Mouse (Mus musculus) right cerebral cortex, postnatal 4 days (tissue): ENCODE data around the gene Rcsd1.
A peak's percentile ranks its signal among the peaks of the same experiment; 100 is the strongest.

ENCODE experiments used
- DNase-seq: peaks from one replicate; pipeline ENCODE4 v3.0.0-alpha.2; 2022

Rcsd1 gene

DNA sequence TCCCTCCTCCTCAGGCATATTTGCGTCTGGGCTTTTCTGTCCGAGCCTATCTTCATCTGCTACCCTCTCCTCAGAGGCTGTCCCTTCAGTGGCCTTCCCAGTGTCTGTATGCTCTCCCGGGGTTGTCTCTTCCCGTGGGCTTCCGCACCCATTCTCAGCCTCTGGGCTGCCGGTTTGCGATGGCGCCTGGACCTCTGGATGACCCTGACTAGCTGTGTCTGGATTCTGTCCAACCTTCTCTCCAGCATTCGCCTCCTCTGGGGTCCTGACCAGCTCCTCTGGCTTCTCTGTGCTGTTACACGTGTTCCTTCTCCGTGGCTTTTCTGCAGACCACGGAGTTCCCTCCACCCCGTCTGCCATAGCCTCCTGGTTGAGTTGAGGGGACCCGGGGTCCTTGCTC, 54.1 kb downstream of the Rcsd1 start:
- DNase-seq = no peak

DNA sequence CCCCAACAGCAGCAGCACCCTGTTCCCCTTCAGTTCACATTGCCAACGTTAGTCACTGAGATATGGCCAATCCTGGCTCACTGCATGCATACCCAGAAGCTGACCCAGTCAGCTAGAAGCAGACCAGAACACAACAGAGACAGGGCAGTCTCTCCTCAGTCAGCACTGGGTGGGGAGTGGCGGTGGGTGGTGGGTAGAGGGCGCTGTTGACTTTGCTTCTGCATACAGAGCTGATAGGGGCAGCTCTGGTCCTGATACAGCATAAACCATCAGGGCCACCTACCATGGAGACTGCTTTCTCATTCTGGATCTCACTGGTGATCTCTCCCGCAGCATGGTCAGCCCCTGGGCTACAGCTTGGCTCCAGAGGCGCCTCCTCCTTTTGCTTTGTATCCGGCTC, 54.5 kb downstream of the Rcsd1 start:
- DNase-seq = no peak

DNA sequence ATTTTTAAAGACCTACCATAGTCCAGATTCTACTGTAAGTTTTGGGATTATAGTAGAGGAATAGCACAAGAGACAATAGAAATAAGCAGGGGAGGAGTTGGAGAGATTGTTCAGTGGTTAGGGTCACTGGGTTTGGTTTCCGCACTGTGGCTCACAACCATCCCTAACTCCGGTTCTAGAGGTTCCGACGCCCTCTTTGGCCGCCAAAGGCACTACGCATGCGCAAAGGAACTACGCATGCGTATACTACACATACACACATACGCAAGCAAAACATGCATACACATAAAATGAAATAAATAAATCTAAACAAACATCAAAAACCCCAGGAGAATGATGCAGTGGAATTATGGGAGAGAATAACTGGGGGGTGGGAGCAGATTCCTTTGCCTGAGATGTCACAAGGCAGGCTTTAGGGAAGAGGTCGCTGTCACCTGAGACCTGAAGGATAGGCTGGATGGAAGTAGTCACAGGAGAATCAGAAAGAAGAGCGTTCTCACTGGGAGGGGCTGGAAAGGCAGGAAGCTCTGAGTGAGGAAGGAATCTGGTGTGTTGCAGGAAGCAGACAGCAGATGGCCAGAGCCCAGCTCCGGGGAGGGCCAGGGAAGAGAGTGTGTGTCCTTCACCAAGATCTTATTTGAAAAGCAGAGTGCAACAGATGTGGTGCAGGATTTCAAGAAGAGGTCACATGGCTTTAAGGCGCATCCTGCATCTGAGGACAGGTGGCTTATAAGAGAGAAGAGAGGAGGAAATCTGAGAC, 56.3 kb downstream of the Rcsd1 start:
- no peak for DNase-seq

DNA sequence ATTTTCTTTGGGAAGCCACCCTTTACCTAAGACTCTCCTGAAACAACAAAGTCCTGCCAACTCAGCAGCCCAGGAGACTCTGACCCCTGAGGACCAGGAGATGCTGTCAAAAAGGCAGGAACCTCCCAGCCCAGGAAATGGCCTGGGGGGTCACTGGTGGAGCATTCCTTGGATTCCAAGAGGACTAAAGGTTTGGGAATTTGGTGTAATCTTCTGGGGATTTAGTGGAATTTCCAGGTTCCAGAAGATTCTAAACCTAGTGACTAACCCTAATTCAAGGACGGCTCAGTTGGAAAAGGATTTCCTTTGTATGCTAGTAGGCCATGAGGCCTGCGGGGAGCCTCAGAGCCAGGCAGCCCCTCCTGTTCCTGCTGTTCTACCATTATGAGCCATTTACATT, 57.0 kb downstream of the Rcsd1 start:
- no peak for DNase-seq

DNA sequence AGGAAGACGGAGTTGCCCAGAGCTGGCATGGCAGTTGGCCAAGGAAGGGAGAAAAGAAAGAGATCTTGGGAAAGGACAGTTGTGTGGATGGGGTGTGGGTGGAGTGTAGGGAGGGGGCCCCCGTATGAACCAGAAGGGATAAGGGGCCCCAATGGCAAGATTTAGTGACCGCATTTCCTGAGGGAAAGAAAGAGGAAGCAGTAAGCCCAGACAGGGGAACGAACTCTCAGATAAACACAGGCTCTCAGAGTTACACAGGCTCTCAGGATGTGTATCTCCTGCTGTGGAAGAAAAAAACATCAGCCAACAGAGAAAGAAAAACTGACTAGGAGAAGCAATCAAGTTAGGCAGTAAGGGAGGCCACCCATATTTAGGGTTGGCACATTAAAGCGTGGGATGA, 58.4 kb downstream of the Rcsd1 start:
- no peak for DNase-seq

DNA sequence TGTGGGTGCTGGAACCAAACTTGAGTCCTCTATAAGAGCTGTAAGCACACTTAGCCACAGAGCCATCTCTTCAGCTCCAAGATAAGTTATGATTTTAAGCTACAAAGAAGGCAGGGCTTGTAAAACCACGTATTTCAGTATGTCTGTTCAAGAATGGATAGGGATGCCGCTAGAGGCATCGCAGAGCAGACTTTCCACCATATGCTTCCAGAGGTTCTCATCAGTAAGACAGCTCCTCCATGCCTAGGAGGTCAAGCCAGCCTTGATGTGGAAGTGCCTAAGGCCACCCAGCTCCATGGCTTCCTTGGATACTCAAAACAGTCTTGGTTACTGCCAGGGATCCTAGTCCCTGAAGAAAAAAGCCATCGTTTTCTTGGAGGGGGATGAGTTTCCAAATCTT, 64.5 kb downstream of the Rcsd1 start:
- no peak for DNase-seq

DNA sequence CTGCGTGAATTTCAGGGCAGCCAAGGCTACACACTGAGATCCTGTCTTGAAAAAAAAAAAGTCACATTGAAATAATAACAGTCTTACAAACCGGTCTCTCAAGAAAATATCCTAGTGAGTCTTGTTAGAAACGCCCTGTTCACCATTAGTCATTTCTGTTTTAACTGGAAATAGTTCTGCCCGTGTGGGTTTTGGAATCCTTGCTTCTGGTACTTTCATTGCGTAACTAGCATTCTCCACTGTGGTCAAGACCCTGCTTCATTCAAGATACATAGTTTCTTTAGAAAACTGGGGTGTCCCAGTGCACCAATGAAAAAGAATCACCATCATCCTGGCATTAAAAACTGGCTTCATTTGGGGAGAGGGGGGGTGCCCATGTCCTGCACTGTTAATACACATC, 65.8 kb downstream of the Rcsd1 start:
- no peak for DNase-seq

DNA sequence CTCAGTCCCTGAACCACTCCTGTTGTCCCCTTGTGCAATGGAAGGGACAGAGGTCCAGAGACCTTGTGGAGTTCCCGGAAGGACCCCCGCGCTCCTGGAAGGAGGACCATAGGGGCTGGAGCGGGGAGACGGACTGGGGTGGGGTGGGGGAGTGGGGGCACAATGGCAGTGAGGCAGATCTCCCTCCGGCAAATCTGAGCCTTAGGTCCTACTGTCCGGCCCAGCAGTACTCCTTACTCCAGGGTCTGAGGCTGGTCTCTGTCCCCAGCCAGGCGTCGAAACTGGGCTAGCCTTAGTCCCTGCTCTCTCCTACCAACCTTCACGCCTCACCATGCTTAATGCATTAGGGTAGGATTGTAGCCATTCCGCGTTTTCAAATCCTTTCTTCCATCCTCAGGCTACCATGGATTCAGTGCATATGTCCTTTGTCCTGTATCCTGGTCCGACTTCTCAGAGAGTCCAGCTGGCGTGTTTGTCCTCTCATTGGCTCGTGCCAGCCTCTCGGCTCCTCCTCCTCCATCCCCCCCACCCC, 66.7 kb downstream of the Rcsd1 start:
- DNase-seq = peak; percentile 47

DNA sequence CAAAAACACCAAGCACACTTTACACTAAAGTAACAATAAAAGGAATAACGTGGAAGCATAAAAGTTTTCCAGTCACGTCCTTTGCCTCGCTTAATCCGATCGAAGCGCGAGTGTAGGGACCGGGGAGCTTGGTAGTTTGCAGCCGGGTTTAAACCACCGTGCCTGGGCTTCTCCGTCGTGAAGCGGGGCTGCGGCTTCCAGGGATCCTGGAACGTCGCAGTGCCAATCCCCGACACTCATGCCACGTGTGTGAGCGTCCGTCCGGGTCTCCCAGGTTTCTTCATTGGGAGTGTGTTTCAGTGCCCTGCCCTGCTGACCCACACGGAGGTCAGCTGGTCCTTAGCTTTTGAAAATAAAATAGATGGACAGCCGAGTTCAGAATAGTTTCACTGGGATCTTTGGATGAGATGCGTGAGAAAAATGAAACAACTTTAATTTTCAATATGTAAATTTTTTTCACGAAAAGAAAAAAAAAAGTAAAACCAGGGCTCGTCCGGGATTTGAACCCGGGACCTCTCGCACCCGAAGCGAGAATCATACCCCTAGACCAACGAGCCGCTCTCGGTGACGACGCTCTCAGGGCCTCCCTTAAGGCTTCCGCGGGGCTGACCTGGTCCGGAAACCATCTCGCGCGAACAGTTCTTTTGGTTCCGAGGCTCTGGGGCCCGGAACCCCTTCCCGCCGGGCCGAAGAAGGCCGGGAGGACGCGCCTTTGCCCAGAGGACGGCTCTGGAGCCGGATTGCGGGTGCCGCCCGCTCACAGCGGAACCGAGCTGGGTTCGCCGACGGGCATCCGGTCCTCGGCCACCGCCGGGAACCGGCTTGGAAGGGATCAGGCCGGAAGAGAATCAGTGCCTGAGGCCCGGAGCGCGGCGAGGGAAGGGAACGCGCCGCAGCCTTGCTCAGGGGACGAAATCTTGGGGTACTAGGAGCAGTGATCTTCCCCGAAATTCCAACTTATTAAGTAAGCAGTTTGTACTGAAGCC, 67.5 kb downstream of the Rcsd1 start:
- peak; percentile 94 for DNase-seq

DNA sequence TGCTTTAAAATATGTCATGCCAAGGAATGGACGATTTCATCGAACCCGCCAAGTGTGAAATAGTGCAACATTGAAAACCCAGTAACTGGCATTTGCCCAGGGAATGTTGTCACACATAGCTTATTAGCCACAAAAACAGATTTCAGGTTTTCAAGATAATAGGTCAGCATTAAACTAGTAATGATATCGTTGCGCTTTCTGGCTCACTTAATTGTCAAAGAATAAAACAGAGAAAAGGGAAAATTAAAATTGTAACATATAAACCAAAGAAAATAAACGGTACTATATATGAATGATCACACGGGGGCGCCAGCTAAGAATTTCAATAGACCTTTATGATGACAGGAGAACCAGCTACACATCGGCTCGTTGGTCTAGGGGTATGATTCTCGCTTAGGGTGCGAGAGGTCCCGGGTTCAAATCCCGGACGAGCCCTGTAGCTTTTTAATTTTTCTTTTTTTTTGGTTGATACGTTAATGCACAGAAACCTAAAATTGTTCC, 68.2 kb downstream of the Rcsd1 start:
- peak; percentile 76 for DNase-seq

DNA sequence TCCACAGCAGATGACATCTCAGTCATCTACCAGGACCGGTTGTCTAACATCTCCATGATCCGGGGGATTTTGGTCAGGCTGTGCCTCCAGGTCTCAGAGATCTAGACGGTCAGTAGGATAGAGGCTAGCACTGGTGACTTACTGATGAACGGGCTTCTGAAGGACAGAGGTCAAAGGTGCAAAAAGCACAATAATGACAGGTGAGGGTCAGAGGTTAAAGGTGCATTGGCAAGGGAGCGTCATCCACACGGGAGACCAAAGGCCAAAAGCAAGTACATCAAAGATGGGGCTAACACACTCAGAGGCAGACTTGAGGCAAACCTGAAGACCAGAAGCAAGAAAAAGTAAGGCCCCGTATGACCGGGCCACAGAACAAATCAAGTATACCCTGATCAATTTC, 73.3 kb downstream of the Rcsd1 start:
- no peak for DNase-seq

DNA sequence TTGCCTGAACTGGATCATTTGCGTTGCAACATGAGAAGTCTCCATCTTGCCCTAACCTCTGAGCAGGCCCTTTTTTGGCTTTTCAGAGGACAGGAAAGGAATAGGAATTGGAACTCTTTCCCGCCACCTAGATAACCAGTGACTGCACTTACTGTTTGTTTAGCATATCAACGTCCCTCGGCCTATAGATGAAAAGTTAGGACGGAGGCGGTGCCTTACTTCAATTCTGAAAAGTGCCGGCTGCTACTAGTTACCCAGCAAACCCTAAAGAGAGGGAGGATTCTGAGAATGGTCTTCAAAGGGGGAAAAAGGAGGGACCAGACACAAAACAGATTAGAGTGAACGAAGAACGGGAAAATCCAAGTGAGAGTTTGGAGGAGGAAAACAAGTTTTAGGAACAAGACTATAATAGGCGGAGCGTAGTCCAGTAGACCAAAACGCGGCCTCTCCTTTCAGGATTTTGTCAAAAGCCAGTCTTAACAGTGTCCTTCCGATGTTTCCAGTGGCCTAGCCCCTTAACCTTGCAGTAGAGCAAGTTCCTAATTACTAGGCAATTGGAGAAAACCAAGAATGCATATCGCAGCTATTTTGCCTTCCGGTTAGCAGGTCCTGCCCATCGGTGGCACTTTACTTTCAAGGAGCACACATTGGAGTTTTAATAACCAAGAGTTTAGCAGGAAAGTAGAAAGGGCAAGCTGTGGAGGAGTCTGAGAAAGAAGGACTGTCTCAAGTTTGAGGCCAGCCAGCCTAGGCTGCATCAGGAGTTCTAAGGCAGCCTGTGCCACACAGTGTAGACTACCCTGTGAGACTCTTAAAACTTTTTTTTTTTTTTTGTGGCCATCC, 74.3 kb downstream of the Rcsd1 start:
- no peak for DNase-seq

DNA sequence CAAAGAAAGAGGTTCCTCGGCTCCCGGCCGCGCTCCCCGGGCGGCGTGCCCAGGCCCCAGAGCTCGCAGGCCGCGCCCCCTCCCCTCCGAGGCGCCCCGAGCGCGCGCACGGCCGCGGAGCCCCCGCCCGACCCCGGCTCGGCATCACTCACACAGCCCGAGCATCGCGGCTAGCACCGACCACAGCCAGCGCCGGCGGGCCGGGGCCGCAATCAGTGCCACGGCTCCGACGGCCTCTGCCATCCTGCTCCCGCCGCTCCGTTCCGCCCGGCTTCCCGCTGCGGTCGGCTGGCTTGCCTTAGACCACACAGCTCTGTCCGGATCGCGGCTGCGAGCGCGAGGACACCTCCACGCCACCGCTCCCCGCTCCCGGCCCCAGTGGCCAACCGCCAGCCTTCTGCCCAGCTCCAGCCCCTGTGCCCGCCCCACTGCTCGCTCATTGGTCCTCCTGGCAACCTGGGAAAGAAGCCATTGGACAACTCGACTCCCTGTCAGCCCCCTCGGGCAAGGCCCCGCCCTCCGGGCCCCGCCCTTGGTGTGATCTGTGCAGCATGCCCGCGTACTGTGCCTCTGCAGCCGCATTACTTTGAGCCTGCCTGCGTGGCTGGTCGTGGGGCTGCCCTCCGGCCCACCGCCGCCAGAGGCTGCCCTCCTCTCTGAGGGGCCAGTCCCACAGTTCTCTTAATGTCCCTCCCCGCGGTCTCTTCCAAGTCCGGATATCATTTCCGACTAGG, 75.2 kb downstream of the Rcsd1 start, which contains the start of gene Mpzl1:
TSS of gene Mpzl1 (minus strand) at position 388 of the 734 bp plus-strand sequence.
- DNase-seq = peak; percentile 98

DNA sequence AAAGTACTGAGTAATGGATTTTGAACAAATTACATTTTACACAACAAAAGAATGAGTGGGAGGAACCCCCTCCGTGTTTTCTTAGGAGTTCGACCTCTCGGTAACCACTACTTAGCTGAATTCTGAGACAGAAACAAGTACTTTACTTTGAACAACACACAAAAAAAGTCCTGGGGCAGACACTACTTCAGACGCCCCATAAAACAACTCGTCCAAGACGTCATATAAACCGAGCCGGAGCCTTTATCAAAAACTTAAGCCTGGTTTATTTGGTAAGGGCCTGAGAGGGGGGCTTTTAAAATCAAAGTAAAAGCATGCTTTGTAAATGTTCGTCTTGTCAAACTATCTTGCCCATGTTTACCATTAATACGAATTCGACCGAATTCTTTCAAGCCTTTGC, 76.2 kb downstream of the Rcsd1 start:
- no peak for DNase-seq

DNA sequence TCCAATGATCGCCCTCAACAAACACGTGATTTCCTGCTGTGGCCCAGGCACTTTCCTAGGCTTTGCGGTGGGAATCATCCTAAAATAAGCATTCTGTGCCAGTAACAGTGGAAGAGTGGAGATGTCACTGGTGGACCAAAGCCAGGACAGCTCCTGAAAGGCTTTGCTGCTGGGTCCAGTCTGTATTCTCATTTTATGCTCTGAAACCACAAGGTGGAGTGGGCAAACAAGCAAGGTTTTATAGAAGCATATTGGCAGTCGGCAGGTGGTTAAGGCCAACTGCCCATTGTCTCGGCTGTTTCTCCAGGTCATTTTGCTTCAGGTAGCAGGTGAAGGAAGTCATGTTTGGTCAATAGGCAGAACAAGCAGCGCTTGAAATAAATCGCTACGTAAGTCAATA, 78.4 kb downstream of the Rcsd1 start:
- DNase-seq = no peak

DNA sequence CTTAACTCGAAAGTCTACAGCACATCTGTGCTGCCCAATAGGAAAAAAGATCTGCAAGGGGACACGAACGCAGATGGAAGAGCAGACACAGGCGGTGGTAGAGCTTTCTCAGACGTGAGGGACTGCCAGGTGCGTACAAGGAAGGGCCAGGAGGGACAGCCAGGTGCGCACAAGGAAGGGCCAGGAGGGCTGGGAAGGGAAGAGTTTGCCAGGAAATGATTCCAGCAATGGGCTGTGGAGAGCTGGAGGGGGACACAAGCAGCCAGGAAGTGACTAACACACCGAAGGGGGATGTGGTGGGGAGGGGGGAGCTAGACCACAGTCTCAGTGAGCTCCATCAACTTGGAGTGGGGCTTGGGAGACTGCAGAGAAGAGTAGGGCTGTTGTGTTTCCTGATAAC, 79.6 kb downstream of the Rcsd1 start:
- no peak for DNase-seq

DNA sequence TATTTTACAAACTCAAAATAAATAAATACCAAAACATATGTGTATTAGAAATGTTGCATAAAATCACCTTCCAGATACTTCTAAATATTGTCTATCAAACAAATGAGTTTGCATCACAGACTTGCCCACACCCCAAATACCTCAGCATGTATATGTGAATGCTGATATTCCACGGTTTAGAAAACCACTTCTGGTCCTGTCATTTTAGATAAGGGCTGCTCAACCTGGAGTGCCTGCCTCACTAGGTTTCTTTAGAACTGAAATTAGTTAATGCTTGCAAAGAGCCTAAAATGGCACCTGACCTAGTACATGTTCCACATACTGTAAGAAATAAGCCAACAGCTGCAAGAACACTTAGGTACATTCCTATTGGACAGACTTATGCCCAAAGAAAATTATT, 81.0 kb downstream of the Rcsd1 start:
- no peak for DNase-seq

DNA sequence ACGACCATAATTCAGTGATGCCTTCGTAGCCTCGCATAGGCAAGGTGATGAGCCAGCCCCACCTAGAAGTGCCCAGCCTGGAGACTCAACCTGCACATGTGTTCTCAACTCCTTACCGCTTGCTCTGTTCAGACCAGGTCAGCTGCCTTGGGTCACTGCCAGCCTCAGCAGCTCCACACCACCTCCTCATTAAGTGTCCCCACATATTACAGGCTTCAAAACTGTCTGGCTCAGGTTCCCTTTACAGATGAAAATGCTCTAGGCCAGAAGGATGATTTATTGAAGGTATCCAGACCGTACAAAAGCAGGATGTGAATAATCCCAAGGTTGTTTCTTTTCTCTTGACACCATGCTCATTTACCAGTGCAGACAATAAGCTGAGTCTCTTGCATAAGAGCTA, 83.7 kb downstream of the Rcsd1 start:
- DNase-seq = no peak

DNA sequence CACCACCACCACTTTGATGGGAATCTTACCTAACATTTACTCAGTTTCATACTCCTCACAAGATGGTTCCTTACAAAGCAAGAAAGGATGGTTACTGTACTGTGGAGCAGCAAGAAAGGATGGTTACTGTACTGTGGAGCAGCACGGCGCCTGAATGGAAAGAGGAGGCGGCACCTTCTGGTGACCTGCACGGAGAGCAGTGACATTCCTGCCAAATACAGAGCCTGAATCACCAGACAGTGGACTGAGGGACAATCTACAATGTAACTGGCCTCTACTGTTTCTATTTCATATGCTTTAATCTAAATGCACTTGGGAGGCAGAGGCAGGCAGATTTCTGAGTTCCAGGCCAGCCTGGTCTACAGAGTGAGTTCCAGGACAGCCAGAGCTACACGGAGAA, 84.5 kb downstream of the Rcsd1 start:
- DNase-seq = no peak

DNA sequence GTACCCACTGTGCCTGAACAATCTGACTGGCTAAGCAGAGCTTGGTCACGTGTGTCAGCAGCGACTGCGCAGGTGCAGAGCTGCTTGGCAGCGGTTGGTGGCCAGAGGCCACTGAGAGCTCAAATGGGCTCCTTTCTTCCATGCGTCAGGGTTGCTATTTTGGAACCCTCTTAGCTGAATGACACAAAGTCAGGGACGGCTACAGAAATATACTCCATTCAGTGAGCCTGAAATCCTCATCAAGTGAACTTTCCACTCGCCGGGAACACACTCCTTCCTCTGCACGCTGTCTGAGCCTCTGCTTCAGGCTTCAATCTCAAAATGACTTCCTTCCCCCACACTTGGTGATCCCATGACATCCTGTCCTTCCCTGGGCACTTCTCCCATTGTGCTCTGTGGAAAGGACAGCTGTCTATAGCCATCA, 91.3 kb downstream of the Rcsd1 start:
- DNase-seq = no peak

DNA sequence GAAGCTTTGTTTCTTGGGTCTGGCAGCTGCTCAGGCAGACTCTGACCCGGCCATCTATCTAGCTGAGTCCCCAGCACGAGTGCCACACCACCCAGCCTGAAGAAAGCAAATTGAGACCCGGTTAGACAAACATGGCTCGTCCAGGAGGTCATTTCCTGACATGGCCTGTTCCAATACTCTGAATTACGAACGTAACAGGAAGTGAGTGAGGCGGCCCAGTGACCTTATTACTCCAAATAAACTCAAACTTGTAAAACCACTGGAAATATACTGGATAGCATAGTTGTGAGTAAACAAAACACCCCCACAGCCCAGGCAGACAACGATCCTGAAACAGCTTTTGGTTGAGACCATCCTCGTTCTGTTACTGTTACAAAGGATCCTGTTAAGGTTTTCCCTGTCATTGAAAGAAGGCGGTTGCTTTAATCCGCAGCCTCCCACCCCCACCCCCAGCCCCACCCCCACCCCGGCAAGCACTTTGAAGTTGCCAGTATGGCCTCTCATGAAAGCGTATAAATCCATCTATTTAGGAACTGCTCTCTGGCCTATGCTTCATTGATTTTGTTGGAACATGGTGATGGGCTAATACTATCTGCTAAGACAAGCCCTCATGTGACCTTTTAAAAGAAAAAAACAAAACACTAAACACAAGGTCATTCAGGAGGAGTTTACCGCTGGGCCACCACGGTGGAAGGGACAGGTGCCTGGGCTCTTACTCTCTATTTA, 92.2 kb downstream of the Rcsd1 start:
- no peak for DNase-seq
